Mouse (Mus musculus) neural tube, embryonic 11.5 days (tissue): ENCODE results near the gene Zfp213. TPM values are rescaled to one million over a fixed set of nuclear protein-coding genes. Genes with fewer than 3 reads are reported as not detected.

Experiments used
- polyA plus RNA-seq: library from polyadenylated mRNA; unstranded; fragments of >200 nt; fragmentation: Nextera tagmentation; extraction: Ambion mirVana; gene quantifications from 2 replicates; pipeline ENCODE4 v1.2.1, GENCODE M21; 2014

Gene Zfp213
- polyA plus RNA-seq, 1 experiment from 2014 or later = 23.4 TPM

Other genes starting within 250 kb of the Zfp213 start
- not detected in 2 replicates for gene Vmn2r115, start 220.5 kb downstream of the Zfp213 start, polyA plus RNA-seq
- not detected in 2 replicates for gene Vmn2r116, start 179.6 kb downstream of the Zfp213 start, polyA plus RNA-seq
- not detected in 2 replicates for gene Vmn2r117, start 84.5 kb downstream of the Zfp213 start, polyA plus RNA-seq
- 19.7 and 20.3 TPM in 2 replicates for gene Zfp13, start 35.2 kb upstream of the Zfp213 start, polyA plus RNA-seq
- 0.91 TPM in 1 of 2 replicates, not detected in the other for gene Zscan10, start 36.6 kb upstream of the Zfp213 start, polyA plus RNA-seq
- gene Mmp25, start 81.0 kb upstream of the Zfp213 start, polyA plus RNA-seq = 0.85 and 0.94 TPM in 2 replicates
- gene Bicdl2, start 96.3 kb upstream of the Zfp213 start, polyA plus RNA-seq = 0.54 TPM in 1 of 2 replicates, not detected in the other
- gene Hcfc1r1, start 109.4 kb upstream of the Zfp213 start, polyA plus RNA-seq = 52.5 and 60.1 TPM in 2 replicates
- 57.8 and 62.4 TPM in 2 replicates for gene Thoc6, start 109.6 kb upstream of the Zfp213 start, polyA plus RNA-seq
- gene Tnfrsf12a, start 113.2 kb upstream of the Zfp213 start, polyA plus RNA-seq = 2.3 and 3.6 TPM in 2 replicates
- gene Cldn6, start 115.0 kb upstream of the Zfp213 start, polyA plus RNA-seq = 8.7 and 11.1 TPM in 2 replicates
- 1.3 and 1.9 TPM in 2 replicates for gene Cldn9, start 119.8 kb upstream of the Zfp213 start, polyA plus RNA-seq
- gene 1520401A03Rik, start 158.5 kb upstream of the Zfp213 start, polyA plus RNA-seq = 0.25 and 0.58 TPM in 2 replicates
- gene Pkmyt1, start 162.1 kb upstream of the Zfp213 start, polyA plus RNA-seq = 37.2 and 44.5 TPM in 2 replicates
- gene Paqr4, start 176.6 kb upstream of the Zfp213 start, polyA plus RNA-seq = 31.4 and 37.1 TPM in 2 replicates
- 6.8 and 7.8 TPM in 2 replicates for gene Kremen2, start 181.6 kb upstream of the Zfp213 start, polyA plus RNA-seq
- 173 and 197 TPM in 2 replicates for gene Flywch1, start 207.4 kb upstream of the Zfp213 start, polyA plus RNA-seq
- gene Flywch2, start 221.8 kb upstream of the Zfp213 start, polyA plus RNA-seq = 29.1 and 32.6 TPM in 2 replicates
- gene Srrm2, start 226.3 kb upstream of the Zfp213 start, polyA plus RNA-seq = 399 and 408 TPM in 2 replicates